Mouse (Mus musculus) stomach, postnatal 0 days (tissue): ENCODE data around the gene Wnt4.

ENCODE experiments used
- CTCF ChIP-seq: IDR thresholded peaks from 2 replicates; pipeline ENCODE4 v1.5.1; 2016; ENCODE audit warnings: antibody characterized with exemption, low read depth, mild to moderate bottlenecking, moderate library complexity
- EP300 ChIP-seq: optimal IDR thresholded peaks from 2 replicates; pipeline ENCODE3; 2016; ENCODE audit warnings: antibody characterized with exemption

- TF ChIP-seq CTCF (no peak), EP300 (no peak)
These were observed 24.3 kb downstream of the Wnt4 start for GRCm38 (mm10) chr4:137301635-137302034.
